Mouse (Mus musculus): ENCODE measurements around the gene Mta2. TPM values are rescaled to one million over a fixed set of nuclear protein-coding genes. Genes with fewer than 3 reads are reported as not detected.

Gene Mta2
- polyA plus RNA-seq, 1 experiment from 2014 or later, result 139 TPM

DNA sequence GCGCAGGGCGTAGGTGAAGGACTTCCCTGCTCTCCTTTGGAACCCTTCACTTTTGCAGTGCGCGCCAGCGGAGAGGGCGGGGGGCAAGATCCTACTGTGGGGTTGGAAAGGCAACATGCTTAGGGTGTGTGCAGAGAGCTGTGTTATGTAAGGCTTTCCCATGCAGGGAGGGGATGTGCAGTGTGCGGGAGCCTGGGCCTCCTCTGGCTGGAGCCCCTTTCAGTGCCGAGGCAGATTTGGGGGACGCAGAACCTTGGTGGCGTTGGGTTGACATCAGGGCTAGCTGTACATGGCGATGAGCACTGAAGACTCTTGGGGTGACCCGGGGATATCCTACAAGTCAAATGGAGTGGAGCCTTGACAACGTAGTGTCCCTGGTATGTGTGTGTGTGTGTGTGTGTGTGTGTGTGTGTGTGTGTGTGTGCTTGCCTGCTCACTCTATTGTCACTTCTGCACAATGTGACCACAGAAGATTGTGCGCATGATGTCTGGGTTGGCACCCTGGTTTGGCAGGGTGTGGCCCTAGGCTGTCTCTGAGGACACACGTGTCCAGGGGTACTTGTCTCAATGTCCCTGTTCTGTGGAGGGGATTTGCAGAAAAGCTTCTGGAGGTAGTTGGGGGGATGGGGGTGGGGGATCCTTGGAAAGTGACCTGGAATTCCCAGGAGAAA is 48.9 kb downstream of the Mta2 start:
- Histone ChIP-seq H3K27ac (peak overlapping the region; percentile 96), H3K9me3 (no peaks in the 10 kb centered on the region), H3K27me3 (replicated peaks) (no peaks in the 10 kb centered on the region), H3K36me3 (no peaks in the 10 kb centered on the region), H3K9ac (peak overlapping the region; percentile 78), H3K4me1 (replicated peaks) (peaks cover 54% of the 10 kb centered on the region), H3K4me3 (replicated peaks) (peak overlapping the region; percentile 81), H3K4me2 (replicated peaks) (peak overlapping the region; percentile 88)
- peak; percentile 41 for ATAC-seq
- WGBS, result 13% methylated on average over 15 of the region's 15 CpGs

DNA sequence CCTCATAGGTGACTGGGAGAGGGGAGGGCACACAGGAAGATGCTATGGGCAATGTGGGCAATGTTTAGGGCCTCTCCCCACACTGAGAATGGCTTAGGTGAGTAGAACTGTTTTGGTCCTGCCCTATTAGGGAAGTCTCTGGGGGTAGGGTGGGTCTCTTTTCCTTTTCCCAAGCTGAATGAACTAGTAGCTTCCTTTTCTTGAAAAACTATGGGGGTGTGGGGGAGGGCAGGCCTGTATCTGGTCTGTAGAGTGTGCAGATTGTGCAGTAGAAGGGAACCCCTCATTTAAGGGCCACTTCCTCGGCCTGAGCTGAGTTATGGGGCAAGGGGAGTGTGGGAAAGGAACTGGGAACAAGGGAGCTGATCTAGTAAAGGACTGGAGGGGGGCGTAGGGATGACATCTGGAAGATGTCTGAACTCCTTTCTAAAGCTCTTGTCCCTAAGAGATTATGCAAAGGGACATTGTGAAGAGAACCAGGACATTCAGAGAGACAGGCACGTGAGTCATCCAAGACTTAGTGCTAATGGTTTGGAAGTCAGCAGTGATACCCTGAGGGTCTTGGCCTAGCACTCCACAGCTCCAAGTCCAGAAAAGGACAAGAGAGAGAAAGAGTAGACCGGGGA is 49.7 kb downstream of the Mta2 start:
- Histone ChIP-seq H3K36me3 (no peaks in the 10 kb centered on the region), H3K27ac (peak overlapping the region; percentile 96), H3K4me2 (replicated peaks) (peak overlapping the region; percentile 88), H3K27me3 (replicated peaks) (no peaks in the 10 kb centered on the region), H3K4me3 (replicated peaks) (peak overlapping the region; percentile 81), H3K9ac (0 out of 2 replicates have a peak overlapping the region, but pooled peaks have one; percentile 6), H3K4me1 (replicated peaks) (peaks cover 55% of the 10 kb centered on the region), H3K9me3 (no peaks in the 10 kb centered on the region)
- no peak for ATAC-seq
- WGBS, result 35% methylated on average over 4 of the region's 4 CpGs

DNA sequence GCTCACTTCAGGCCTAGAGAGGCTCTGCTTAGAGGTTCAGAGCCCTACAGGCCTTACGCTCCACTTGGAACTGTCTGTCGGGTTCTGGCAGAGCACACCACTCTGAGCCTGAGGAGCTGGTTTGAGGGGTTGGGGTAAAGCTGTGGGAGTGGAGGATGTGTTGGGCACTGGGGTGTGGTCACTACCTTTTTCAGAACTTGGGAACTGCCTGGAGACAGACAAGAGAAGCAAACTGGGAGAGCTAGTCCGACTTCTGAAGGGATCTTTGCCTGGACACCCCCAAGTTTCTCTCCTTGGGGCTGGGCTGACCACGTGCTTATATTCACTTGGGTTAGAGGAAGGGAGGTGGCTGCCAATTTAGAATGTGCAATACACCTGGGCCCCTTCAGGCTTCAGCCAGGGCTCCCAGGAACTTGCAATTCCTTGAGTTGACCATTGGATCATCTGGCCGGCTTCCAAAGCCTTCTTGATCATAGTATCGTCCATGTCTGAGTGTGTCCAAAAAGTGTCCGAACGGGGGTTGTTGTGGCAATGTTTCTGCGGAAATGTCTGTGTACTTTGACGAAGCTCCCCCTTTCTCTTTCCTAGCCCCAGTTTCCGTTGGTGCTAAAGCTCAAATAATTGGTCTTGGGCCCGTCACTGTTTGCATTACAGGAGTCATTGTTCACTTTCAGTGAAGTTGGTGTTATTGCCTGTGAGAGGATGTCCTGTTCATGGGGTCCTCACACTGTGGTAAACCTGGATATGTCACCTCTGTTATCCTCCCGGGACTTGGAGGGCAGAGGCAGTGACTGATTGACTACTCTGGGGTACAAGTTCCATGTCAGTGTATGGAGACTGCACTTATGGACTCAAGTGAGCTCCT is 50.4 kb downstream of the Mta2 start:
- Histone ChIP-seq H3K27me3 (replicated peaks) (no peaks in the 10 kb centered on the region), H3K9me3 (no peaks in the 10 kb centered on the region), H3K4me2 (replicated peaks) (peak overlapping the region; percentile 88), H3K4me3 (replicated peaks) (peak overlapping the region; percentile 81), H3K36me3 (no peaks in the 10 kb centered on the region), H3K9ac (0 out of 2 replicates have a peak overlapping the region, but pooled peaks have one; percentile 6), H3K4me1 (replicated peaks) (peaks cover 60% of the 10 kb centered on the region), H3K27ac (peak overlapping the region; percentile 96)
- 60% methylated on average over 13 of the region's 13 CpGs for WGBS
- no peak for ATAC-seq

DNA sequence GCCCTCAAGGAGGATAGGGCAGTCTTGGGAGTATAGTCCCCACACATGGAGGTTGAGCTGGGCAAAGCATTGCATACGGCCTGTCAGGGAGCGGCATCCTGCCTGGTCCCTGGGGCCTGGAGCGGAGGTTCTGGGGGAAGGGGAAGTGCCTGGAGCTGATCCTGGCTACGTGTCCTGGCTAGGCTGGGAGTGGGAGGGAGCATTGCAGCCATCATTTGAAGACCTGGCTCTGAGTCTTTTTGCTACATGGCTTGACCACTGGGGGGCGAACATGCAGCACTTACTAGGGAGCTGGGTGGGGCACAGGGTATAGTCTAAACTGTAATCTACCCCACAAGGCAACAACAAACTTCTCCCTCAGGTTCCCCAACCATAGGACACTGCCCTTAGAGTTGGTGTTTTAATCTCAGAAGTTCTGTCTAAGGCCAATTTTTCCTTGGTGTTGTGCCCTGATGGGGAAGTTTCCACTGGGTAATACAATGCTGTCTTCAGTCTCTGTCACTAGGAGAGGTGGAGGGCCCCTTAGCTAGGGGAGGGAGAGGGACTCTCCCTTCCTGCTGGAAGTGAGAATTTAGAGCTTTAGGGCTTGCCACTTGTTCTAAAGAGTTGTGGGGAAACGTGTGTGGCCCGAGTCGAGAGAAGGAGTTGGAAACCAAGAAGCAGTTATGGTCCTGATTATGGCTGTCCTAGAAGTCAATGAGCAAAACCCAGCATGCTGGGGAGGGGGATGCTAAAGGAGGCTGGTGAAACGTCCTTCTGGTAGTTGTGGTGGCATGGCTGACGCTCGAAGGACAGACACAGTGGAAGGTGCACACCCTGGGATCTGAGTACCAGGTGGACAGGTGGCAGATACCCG is 51.3 kb downstream of the Mta2 start:
- Histone ChIP-seq H3K9ac (peak overlapping the region; percentile 2; the same call in 1 of the 2 replicates), H3K4me2 (replicated peaks) (peak overlapping the region; percentile 88), H3K27me3 (replicated peaks) (no peaks in the 10 kb centered on the region), H3K4me1 (replicated peaks) (peaks cover 64% of the 10 kb centered on the region), H3K27ac (peak overlapping the region; percentile 96), H3K36me3 (no peaks in the 10 kb centered on the region), H3K4me3 (replicated peaks) (peak overlapping the region; percentile 81; the same call in 1 of the 2 replicates), H3K9me3 (no peaks in the 10 kb centered on the region)
- 0 out of 2 replicates have a peak, but pooled peaks have one; percentile 9 for ATAC-seq
- 37% methylated on average over 12 of the region's 12 CpGs for WGBS

DNA sequence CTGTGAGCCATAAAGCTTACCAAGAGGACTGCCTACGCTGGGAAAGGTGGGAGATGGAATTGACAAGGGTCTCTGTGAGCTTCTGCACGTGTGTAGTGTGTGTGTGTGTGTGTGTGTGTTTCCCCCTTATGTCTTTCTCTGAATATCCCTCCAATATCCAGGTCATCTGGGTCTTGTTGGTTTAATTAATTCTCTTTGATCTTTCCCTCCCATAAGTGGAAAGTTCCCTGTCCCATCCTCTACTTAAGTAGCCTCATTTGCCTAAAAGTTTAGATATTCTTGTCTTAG is 51.9 kb downstream of the Mta2 start:
- no peaks in the 10 kb centered on the region for H3K9me3 ChIP-seq
- 72% methylated on average over 2 of the region's 2 CpGs for WGBS
- H3K27me3 ChIP-seq (replicated peaks), result no peaks in the 10 kb centered on the region
- peak overlapping the region; percentile 88 for H3K4me2 ChIP-seq (replicated peaks)
- no peak for ATAC-seq
- H3K27ac ChIP-seq, result no peak overlapping the region
- H3K36me3 ChIP-seq, result no peaks in the 10 kb centered on the region
- H3K4me1 ChIP-seq (replicated peaks), result peaks cover 64% of the 10 kb centered on the region
- H3K9ac ChIP-seq, result no peak overlapping the region; the same call in 1 of the 2 replicates
- H3K4me3 ChIP-seq (replicated peaks), result no peak overlapping the region

DNA sequence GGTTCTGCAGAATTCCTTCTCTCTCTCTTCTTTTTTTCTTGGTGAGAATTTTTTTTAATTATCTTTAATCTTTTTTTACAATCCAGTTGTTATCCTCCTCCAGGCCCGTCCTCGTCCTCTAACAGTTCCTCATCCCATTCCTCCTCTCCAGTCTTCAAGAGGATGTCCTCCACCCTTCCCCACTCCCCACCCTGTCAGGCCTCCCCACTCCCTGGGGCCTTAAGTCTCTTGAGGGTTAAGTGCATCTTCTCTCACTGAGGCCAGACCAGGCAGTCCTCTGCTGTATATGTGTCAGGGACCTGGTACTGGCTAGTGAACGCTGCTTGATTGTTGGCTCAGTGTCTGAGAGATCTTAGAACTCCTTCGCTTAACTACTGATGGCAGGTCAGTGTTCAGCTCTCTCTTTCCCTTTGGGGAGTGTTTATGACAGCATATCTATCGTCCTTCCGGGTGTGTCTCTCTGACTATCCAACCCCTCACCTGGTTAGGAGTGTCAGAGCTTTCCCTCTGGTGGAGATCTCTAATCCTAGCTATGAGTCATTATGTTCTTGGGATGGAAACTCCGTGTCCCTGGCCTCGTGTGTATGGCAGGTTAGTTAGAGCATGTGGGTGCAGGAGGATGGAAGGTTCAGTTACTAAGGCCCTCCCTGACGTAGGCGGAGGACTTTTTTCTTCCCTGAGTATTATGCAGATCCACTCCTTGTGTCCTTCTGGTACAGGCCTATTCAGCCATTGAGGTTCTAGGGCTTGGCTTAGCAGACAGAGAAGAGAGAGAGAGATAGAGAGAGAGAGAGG is 53.3 kb downstream of the Mta2 start:
- ATAC-seq, result peak; percentile 26
- Histone ChIP-seq H3K9ac (no peak overlapping the region), H3K36me3 (no peaks in the 10 kb centered on the region), H3K27me3 (replicated peaks) (no peaks in the 10 kb centered on the region), H3K27ac (peak overlapping the region; percentile 24; the same call in 1 of the 2 replicates), H3K4me3 (replicated peaks) (no peak overlapping the region), H3K9me3 (no peaks in the 10 kb centered on the region), H3K4me2 (replicated peaks) (peak overlapping the region; percentile 18; the same call in 1 of the 2 replicates), H3K4me1 (replicated peaks) (peaks cover 67% of the 10 kb centered on the region)
- WGBS, result 57% methylated on average over 10 of the region's 10 CpGs

DNA sequence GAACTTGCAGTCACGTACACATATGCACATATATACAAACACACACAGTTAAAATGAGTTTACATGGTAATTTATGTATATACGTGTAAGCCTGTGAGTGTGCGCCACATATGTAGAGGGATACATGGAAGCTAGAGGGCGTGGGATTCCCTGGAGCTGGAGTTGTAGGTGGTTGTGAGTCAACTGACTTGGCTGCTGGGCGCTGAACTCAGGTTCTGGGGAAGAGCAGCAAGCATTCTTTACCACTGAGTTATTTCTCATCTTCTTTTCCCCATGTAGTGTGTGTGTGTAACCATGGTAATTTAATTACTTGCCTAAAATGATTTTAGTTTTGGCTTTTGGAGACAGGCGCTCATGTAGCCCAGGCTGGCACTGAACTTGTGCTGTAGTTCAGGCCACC is 54.9 kb downstream of the Mta2 start:
- Histone ChIP-seq H3K9ac (no peak overlapping the region), H3K9me3 (no peaks in the 10 kb centered on the region), H3K36me3 (peaks cover 8% of the 10 kb centered on the region), H3K4me3 (replicated peaks) (no peak overlapping the region), H3K27ac (0 out of 2 replicates have a peak overlapping the region, but pooled peaks have one; percentile 20), H3K4me2 (replicated peaks) (no peak overlapping the region), H3K27me3 (replicated peaks) (no peaks in the 10 kb centered on the region), H3K4me1 (replicated peaks) (peaks cover 64% of the 10 kb centered on the region)
- WGBS, result 93% methylated on average over 6 of the region's 6 CpGs
- no peak for ATAC-seq

DNA sequence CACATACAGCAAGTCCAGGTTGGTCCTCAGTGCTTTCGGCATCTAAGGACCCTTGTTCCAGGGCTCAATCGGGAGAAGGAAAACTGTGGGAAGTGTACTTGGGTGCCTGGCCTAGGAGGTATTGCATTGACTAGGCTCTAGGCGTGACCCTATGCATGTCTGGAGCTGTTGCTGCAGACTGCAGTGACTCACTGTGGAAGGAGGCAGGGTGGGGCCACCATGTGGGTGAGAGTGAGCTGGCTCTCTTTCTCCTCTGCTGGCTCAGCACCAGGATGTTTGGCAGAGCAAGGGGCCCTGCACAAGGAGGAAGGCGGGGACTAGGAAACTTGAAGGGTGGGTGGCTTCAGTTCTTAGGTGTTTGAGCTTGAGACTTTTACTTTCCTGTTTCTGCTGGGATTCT is 55.9 kb downstream of the Mta2 start:
- H3K4me2 ChIP-seq (replicated peaks), result 0 out of 2 replicates have a peak overlapping the region, but pooled peaks have one; percentile 17
- H3K27ac ChIP-seq, result peak overlapping the region; percentile 48; the same call in 1 of the 2 replicates
- peaks cover 17% of the 10 kb centered on the region for H3K36me3 ChIP-seq
- H3K9me3 ChIP-seq, result no peaks in the 10 kb centered on the region
- no peak overlapping the region for H3K9ac ChIP-seq
- 26% methylated on average over 4 of the region's 4 CpGs for whole genome bisulfite sequencing
- peaks cover 54% of the 10 kb centered on the region for H3K4me1 ChIP-seq (replicated peaks)
- peak; percentile 94 for ATAC-seq
- no peaks in the 10 kb centered on the region for H3K27me3 ChIP-seq (replicated peaks)
- H3K4me3 ChIP-seq (replicated peaks), result no peak overlapping the region

DNA sequence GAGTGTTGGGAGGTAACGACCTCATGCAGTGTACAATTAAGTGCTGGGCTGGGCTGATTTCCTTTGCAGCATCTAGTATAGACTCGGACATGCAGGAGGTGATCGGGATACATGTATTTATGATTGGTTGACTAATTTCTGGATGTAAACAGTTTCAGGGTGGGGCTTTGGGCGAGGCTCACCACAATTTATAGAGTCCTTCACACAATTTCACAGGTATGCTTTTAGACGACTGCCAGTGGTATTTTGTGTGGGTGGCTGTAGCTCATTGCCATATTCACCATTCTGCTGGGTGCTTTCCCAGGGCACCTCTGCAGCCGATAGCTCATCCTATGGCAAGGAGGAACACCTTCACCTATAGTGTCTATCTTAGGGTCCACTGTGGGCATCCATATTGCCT is 56.9 kb downstream of the Mta2 start:
- H3K4me2 ChIP-seq (replicated peaks), result no peak overlapping the region
- H3K9me3 ChIP-seq, result no peaks in the 10 kb centered on the region
- H3K4me1 ChIP-seq (replicated peaks), result peaks cover 45% of the 10 kb centered on the region
- ATAC-seq, result no peak
- no peak overlapping the region for H3K9ac ChIP-seq
- no peaks in the 10 kb centered on the region for H3K27me3 ChIP-seq (replicated peaks)
- no peak overlapping the region for H3K4me3 ChIP-seq (replicated peaks)
- WGBS, result 82% methylated on average over 6 of the region's 6 CpGs
- no peak overlapping the region for H3K27ac ChIP-seq
- peaks cover 27% of the 10 kb centered on the region for H3K36me3 ChIP-seq

DNA sequence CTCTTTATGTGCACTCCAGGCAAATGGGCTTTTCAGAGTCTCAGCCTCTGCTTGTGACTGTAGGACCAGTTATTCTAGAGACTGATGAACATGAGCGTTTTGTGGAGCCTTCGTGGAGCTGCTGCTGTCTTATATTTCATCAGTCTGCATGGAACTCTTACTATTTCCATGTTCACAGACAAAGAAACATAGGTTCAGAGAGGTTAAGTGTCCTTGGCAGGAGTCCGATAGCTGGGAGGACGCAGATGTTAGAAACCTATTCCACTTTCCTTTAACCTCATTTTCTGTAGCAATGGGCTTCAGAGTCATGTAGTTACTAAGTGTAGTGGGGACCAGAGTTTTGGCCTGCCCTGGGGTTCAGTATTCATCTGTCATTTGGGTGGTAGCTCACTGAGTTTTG is 57.5 kb downstream of the Mta2 start:
- H3K9ac ChIP-seq, result no peak overlapping the region
- ATAC-seq, result no peak
- no peak overlapping the region for H3K4me2 ChIP-seq (replicated peaks)
- no peak overlapping the region for H3K27ac ChIP-seq
- H3K27me3 ChIP-seq (replicated peaks), result no peaks in the 10 kb centered on the region
- no peak overlapping the region for H3K4me3 ChIP-seq (replicated peaks)
- H3K36me3 ChIP-seq, result peaks cover 33% of the 10 kb centered on the region
- WGBS, result 74% methylated on average over 4 of the region's 4 CpGs
- peaks cover 44% of the 10 kb centered on the region for H3K4me1 ChIP-seq (replicated peaks)
- no peaks in the 10 kb centered on the region for H3K9me3 ChIP-seq
